Comparison of ENCODE assay signal across 11 mouse cellular contexts in the genomic region with DNA sequence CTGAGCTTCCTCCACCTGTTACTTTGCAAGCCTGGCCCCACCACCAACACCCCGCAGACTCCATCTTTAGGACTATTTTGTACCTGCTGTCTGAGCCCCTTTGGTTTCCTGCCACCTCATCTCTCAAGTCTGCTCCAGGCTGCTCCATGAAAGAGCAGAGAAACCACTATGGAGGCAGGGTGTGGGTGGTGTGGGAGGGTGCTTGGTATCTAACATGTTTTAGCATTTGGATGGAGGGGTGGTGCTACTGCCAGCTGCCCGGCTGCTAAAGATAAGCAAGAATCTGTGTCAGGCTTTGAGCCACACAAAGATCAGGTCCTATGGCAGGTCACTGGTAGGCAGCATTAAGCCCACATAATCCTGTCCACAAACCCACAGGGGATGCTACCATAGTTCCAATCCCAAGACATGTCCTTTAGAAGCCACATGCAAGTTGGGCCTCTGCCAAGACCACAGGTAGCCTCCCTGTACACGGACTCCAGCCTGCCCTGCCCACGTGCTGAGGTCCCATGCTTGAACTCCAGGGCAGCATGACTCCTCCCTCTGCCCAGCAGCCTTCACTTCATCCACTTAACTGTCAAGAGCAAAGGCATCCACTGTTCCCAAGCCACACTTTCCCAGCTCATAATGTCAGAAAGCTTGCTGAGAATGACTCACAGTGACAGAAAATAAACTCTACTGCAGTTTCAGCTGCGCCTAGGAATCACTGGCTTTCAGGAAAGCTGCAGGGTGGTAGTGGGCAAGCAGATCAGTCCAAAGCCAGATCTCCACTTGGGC. TPM values are rescaled to one million over a fixed set of nuclear protein-coding genes. Genes with fewer than 3 reads are reported as not detected.
A peak's percentile ranks its signal among the peaks of the same experiment; 100 is the strongest.
DNase-seq lines count a peak whose midpoint lies in the region; ATAC-seq and TF ChIP-seq lines count a peak whose summit lies in the region.
"Had no signal": no experiment of that assay in that cellular context is flagged by ENCODE, and none has a peak within 500 bp of the region (broad histone marks: within the 10 kb centered on the region; RNA-seq: fewer than 3 reads in every experiment).

No protein-coding gene starts in this region.

- no peak for TF ChIP-seq CTCF in cortical plate, adult 2 months (IDR thresholded peaks at IDR 0.05; ENCODE audit: extremely low read depth, insufficient read depth, low read length)

- 67% methylated on average over 5 of the region's 5 CpGs for WGBS in midbrain, embryonic 16.5 days

- no peaks in the 10 kb centered on the region for H3K9me3 ChIP-seq in midbrain, embryonic 16.5 days (replicated peaks; ENCODE audit: control insufficient read depth, low read length, poor library complexity, severe bottlenecking)
- H3K9me3 ChIP-seq: limb, embryonic 12.5 days had no signal

- peak overlapping the region; percentile 82 for H3K27ac ChIP-seq in cortical plate, adult 2 months (ENCODE audit: insufficient read depth, low read length)
- H3K27ac ChIP-seq in midbrain, embryonic 16.5 days (ENCODE audit: low read length): no peak overlapping the region
- H3K27ac ChIP-seq: limb, embryonic 12.5 days had no signal

- no peaks in the 10 kb centered on the region for H3K27me3 ChIP-seq in midbrain, embryonic 16.5 days (ENCODE audit: control insufficient read depth, insufficient read depth, low read depth, low read length)
- H3K27me3 ChIP-seq: limb, embryonic 12.5 days had no signal

- H3K9ac ChIP-seq in midbrain, embryonic 16.5 days (ENCODE audit: low read depth, low read length): no peak overlapping the region
- H3K9ac ChIP-seq: limb, embryonic 12.5 days had no signal

- no peak for TF ChIP-seq POLR2A in cortical plate, adult 2 months (IDR thresholded peaks at IDR 0.05; ENCODE audit: extremely low read depth, insufficient read depth, low read length)

- H3K4me1 ChIP-seq in cortical plate, adult 2 months (ENCODE audit: control insufficient read depth, insufficient read depth, low read length): peaks cover 14% of the 10 kb centered on the region
- no peaks in the 10 kb centered on the region for H3K4me1 ChIP-seq in midbrain, embryonic 16.5 days (ENCODE audit: control insufficient read depth, insufficient read depth, low read length)
- H3K4me1 ChIP-seq: limb, embryonic 12.5 days had no signal

- DNase-seq in left cerebral cortex, adult 11 months (ENCODE audit: low spot score): peak; percentile 43
- no peak for DNase-seq in left cerebral cortex, adult 8-10 months (ENCODE audit: low spot score in 2 of 2)
- DNase-seq in kidney, postnatal 36 days: peak; percentile 52 to 63
- DNase-seq in lung, postnatal 4 days: peak; percentile 39 to 66
- DNase-seq in ovary, postnatal 36 days (ENCODE audit: low spot score): no peak

- ATAC-seq in cerebellum, adult (ENCODE audit: insufficient number of reproducible peaks, low FRiP score, low TSS enrichment): no peak
- ATAC-seq in midbrain, embryonic 16.5 days: no peak

- no peaks in the 10 kb centered on the region for H3K36me3 ChIP-seq in midbrain, embryonic 16.5 days (ENCODE audit: control insufficient read depth, insufficient read depth, low read length)
- H3K36me3 ChIP-seq: limb, embryonic 12.5 days had no signal

- H3K4me2 ChIP-seq in midbrain, embryonic 16.5 days (ENCODE audit: low read length): no peak overlapping the region
- H3K4me2 ChIP-seq: limb, embryonic 12.5 days had no signal

- H3K4me3 ChIP-seq in cortical plate, adult 2 months (ENCODE audit: insufficient read depth, low read length): no peak overlapping the region
- H3K4me3 ChIP-seq in midbrain, embryonic 16.5 days (ENCODE audit: low read depth, low read length): no peak overlapping the region
- H3K4me3 ChIP-seq: limb, embryonic 12.5 days had no signal

RNA-seq across cellular contexts. Expression of a gene that starts 14.5 kb away (rescaled TPM):
- 10 to 100 TPM; 48.8 to 58.9 (median 56.3) TPM for total RNA-seq in left cerebral cortex, adult 8-10 months (2022)
- polyA plus RNA-seq in cortical plate, adult 2 months (2012; rRNA removed): 101 and 118 TPM in 2 replicates
- 75.1 and 78.8 TPM in 2 replicates for polyA plus RNA-seq in midbrain, embryonic 16.5 days (2015; fragmentation: Nextera tagmentation; extraction: Ambion mirVana)

RNA-seq across cellular contexts. Expression of a gene that starts 19.2 kb away (rescaled TPM):
- not detected for total RNA-seq in left cerebral cortex, adult 8-10 months (2022)
- polyA plus RNA-seq in cortical plate, adult 2 months (2012; rRNA removed): not detected in 2 replicates
- not detected in 2 replicates for polyA plus RNA-seq in midbrain, embryonic 16.5 days (2015; fragmentation: Nextera tagmentation; extraction: Ambion mirVana)
- total RNA-seq: hematopoietic stem cell, adult 5-6 weeks had no signal
- polyA plus RNA-seq: neural tube, embryonic 14.5 days had no signal

RNA-seq across cellular contexts. Expression of a gene that starts 28.6 kb away (rescaled TPM):
- not detected for total RNA-seq in left cerebral cortex, adult 8-10 months (2022)
- polyA plus RNA-seq in cortical plate, adult 2 months (2012; rRNA removed): 3.1 TPM in 1 of 2 replicates, not detected in the other
- 0.91 and 1.7 TPM in 2 replicates for polyA plus RNA-seq in midbrain, embryonic 16.5 days (2015; fragmentation: Nextera tagmentation; extraction: Ambion mirVana)
- total RNA-seq: hematopoietic stem cell, adult 5-6 weeks had no signal
- polyA plus RNA-seq: neural tube, embryonic 14.5 days had no signal

RNA-seq across cellular contexts. Expression of a gene that starts 34.9 kb away (rescaled TPM):
- 100 to 1,000 TPM; 160 to 204 (median 189) TPM for total RNA-seq in left cerebral cortex, adult 8-10 months (2022)
- polyA plus RNA-seq in cortical plate, adult 2 months (2012; rRNA removed): 300 and 341 TPM in 2 replicates
- polyA plus RNA-seq in midbrain, embryonic 16.5 days (2015; fragmentation: Nextera tagmentation; extraction: Ambion mirVana): 147 and 164 TPM in 2 replicates

RNA-seq across cellular contexts. Expression of a gene that starts 39.9 kb away (rescaled TPM):
- total RNA-seq in left cerebral cortex, adult 8-10 months (2022): 10 to 100 TPM; 65.1 to 79.3 (median 69.9) TPM
- polyA plus RNA-seq in cortical plate, adult 2 months (2012; rRNA removed): 102 and 104 TPM in 2 replicates
- 117 and 119 TPM in 2 replicates for polyA plus RNA-seq in midbrain, embryonic 16.5 days (2015; fragmentation: Nextera tagmentation; extraction: Ambion mirVana)

Comparison
In these comparisons a context has a peak if more than half of its experiments do, and no peak if none do; other contexts are left out.
1. DNase-seq: peak in left cerebral cortex, adult 11 months (single experiment), kidney, postnatal 36 days (2 of 2) and lung, postnatal 4 days (2 of 2); none in left cerebral cortex, adult 8-10 months (0 of 2) and ovary, postnatal 36 days (single experiment).